Mouse (Mus musculus): ENCODE results near the gene Tmem273. TPM values are rescaled to one million over a fixed set of nuclear protein-coding genes. Genes with fewer than 3 reads are reported as not detected.

Gene Tmem273
- polyA plus RNA-seq, 1 experiment = 0.05 TPM

GRCm38 (mm10) chr14:32835181-32835580 is 49.4 kb downstream of the Tmem273 start:
- TF ChIP-seq SRF (IDR thresholded peaks at IDR 0.05; ENCODE audit: control insufficient read depth, insufficient read length, low read depth) = no peak
- no peak for TF ChIP-seq MAX (IDR thresholded peaks at IDR 0.05; ENCODE audit: low read depth)
- no peak for TF ChIP-seq TCF3 (IDR thresholded peaks at IDR 0.05; ENCODE audit: insufficient read length, low read depth)
- TF ChIP-seq MYOD1 (IDR thresholded peaks at IDR 0.05; ENCODE audit: control insufficient read depth in 1 of 3, insufficient read length in 2 of 3, low read depth in 2 of 3) = no peak
- TF ChIP-seq REST (IDR thresholded peaks at IDR 0.05; ENCODE audit: insufficient read depth, insufficient read length) = no peak
- TF ChIP-seq USF1 (IDR thresholded peaks at IDR 0.05; ENCODE audit: low read depth) = no peak
- TF ChIP-seq E2F4 (IDR thresholded peaks at IDR 0.05; ENCODE audit: insufficient read depth) = no peak
- TF ChIP-seq POLR2A (IDR thresholded peaks at IDR 0.05; ENCODE audit: insufficient read length, low read depth) = no peak
- TF ChIP-seq POLR2AphosphoS2 (IDR thresholded peaks at IDR 0.05; ENCODE audit: insufficient read length, low read depth) = no peak
- no peak for TF ChIP-seq MYOG (IDR thresholded peaks at IDR 0.05; ENCODE audit: control insufficient read depth in 1 of 3, insufficient read depth in 1 of 3, insufficient read length in 2 of 3, low read depth in 2 of 3)
- no peak for TF ChIP-seq TCF12 (IDR thresholded peaks at IDR 0.05; ENCODE audit: insufficient read depth, poor library complexity, severe bottlenecking)
- no peak for TF ChIP-seq CEBPB (IDR thresholded peaks at IDR 0.05; ENCODE audit: insufficient read depth, poor library complexity, severe bottlenecking)
- Histone ChIP-seq H3K4me3 (no peak overlapping the region), H3K27me3 (ENCODE audit: control insufficient read depth, insufficient read depth, insufficient read length) (peaks cover 23% of the 10 kb centered on the region), H3K4me2 (ENCODE audit: low read depth) (no peak overlapping the region), H3K79me2 (ENCODE audit: control insufficient read depth, insufficient read depth) (no peaks in the 10 kb centered on the region), H3ac (ENCODE audit: control insufficient read depth, insufficient read length) (no peak overlapping the region), H3K36me3 (ENCODE audit: control insufficient read depth, insufficient read depth) (no peaks in the 10 kb centered on the region)

GRCm38 (mm10) chr14:32835596-32835995 is 49.8 kb downstream of the Tmem273 start:
- Histone ChIP-seq H3K4me2 (ENCODE audit: low read depth) (no peak overlapping the region), H3K4me3 (no peak overlapping the region), H3ac (ENCODE audit: control insufficient read depth, insufficient read length) (no peak overlapping the region), H3K27me3 (ENCODE audit: control insufficient read depth, insufficient read depth, insufficient read length) (peaks cover 23% of the 10 kb centered on the region), H3K79me2 (ENCODE audit: control insufficient read depth, insufficient read depth) (no peaks in the 10 kb centered on the region), H3K36me3 (ENCODE audit: control insufficient read depth, insufficient read depth) (no peaks in the 10 kb centered on the region)
- TF ChIP-seq MYOD1 (IDR thresholded peaks at IDR 0.05; ENCODE audit: control insufficient read depth in 1 of 3, insufficient read length in 2 of 3, low read depth in 2 of 3) = no peak
- no peak for TF ChIP-seq TCF3 (IDR thresholded peaks at IDR 0.05; ENCODE audit: insufficient read length, low read depth)
- no peak for TF ChIP-seq POLR2AphosphoS2 (IDR thresholded peaks at IDR 0.05; ENCODE audit: insufficient read length, low read depth)
- TF ChIP-seq E2F4 (IDR thresholded peaks at IDR 0.05; ENCODE audit: insufficient read depth) = no peak
- no peak for TF ChIP-seq SRF (IDR thresholded peaks at IDR 0.05; ENCODE audit: control insufficient read depth, insufficient read length, low read depth)
- TF ChIP-seq CEBPB (IDR thresholded peaks at IDR 0.05; ENCODE audit: insufficient read depth, poor library complexity, severe bottlenecking) = no peak
- TF ChIP-seq POLR2A (IDR thresholded peaks at IDR 0.05; ENCODE audit: insufficient read length, low read depth) = no peak
- no peak for TF ChIP-seq MYOG (IDR thresholded peaks at IDR 0.05; ENCODE audit: control insufficient read depth in 1 of 3, insufficient read depth in 1 of 3, insufficient read length in 2 of 3, low read depth in 2 of 3)
- TF ChIP-seq TCF12 (IDR thresholded peaks at IDR 0.05; ENCODE audit: insufficient read depth, poor library complexity, severe bottlenecking) = no peak
- TF ChIP-seq REST (IDR thresholded peaks at IDR 0.05; ENCODE audit: insufficient read depth, insufficient read length) = no peak
- TF ChIP-seq MAX (IDR thresholded peaks at IDR 0.05; ENCODE audit: low read depth) = no peak
- no peak for TF ChIP-seq USF1 (IDR thresholded peaks at IDR 0.05; ENCODE audit: low read depth)

- Histone ChIP-seq H3K27me3 (ENCODE audit: control insufficient read depth, insufficient read depth, insufficient read length) (peaks cover 23% of the 10 kb centered on the region), H3K4me3 (no peak overlapping the region), H3K4me2 (ENCODE audit: low read depth) (no peak overlapping the region), H3ac (ENCODE audit: control insufficient read depth, insufficient read length) (no peak overlapping the region), H3K79me2 (ENCODE audit: control insufficient read depth, insufficient read depth) (no peaks in the 10 kb centered on the region), H3K36me3 (ENCODE audit: control insufficient read depth, insufficient read depth) (no peaks in the 10 kb centered on the region)
- no peak for TF ChIP-seq E2F4 (IDR thresholded peaks at IDR 0.05; ENCODE audit: insufficient read depth)
- no peak for TF ChIP-seq MYOD1 (IDR thresholded peaks at IDR 0.05; ENCODE audit: control insufficient read depth in 1 of 3, insufficient read length in 2 of 3, low read depth in 2 of 3)
- TF ChIP-seq POLR2AphosphoS2 (IDR thresholded peaks at IDR 0.05; ENCODE audit: insufficient read length, low read depth) = no peak
- no peak for TF ChIP-seq TCF12 (IDR thresholded peaks at IDR 0.05; ENCODE audit: insufficient read depth, poor library complexity, severe bottlenecking)
- TF ChIP-seq USF1 (IDR thresholded peaks at IDR 0.05; ENCODE audit: low read depth) = no peak
- no peak for TF ChIP-seq POLR2A (IDR thresholded peaks at IDR 0.05; ENCODE audit: insufficient read length, low read depth)
- TF ChIP-seq CEBPB (IDR thresholded peaks at IDR 0.05; ENCODE audit: insufficient read depth, poor library complexity, severe bottlenecking) = no peak
- TF ChIP-seq MAX (IDR thresholded peaks at IDR 0.05; ENCODE audit: low read depth) = no peak
- no peak for TF ChIP-seq MYOG (IDR thresholded peaks at IDR 0.05; ENCODE audit: control insufficient read depth in 1 of 3, insufficient read depth in 1 of 3, insufficient read length in 2 of 3, low read depth in 2 of 3)
- no peak for TF ChIP-seq REST (IDR thresholded peaks at IDR 0.05; ENCODE audit: insufficient read depth, insufficient read length)
- TF ChIP-seq SRF (IDR thresholded peaks at IDR 0.05; ENCODE audit: control insufficient read depth, insufficient read length, low read depth) = no peak
- no peak for TF ChIP-seq TCF3 (IDR thresholded peaks at IDR 0.05; ENCODE audit: insufficient read length, low read depth)
These were observed 50.4 kb downstream of the Tmem273 start for GRCm38 (mm10) chr14:32836191-32836590.

GRCm38 (mm10) chr14:32842052-32842451 is 56.3 kb downstream of the Tmem273 start:
- H3K79me2 ChIP-seq (ENCODE audit: control insufficient read depth, insufficient read depth) = no peaks in the 10 kb centered on the region
- no peaks in the 10 kb centered on the region for H3K36me3 ChIP-seq (ENCODE audit: control insufficient read depth, insufficient read depth)
- H3ac ChIP-seq (ENCODE audit: control insufficient read depth, insufficient read length) = no peak overlapping the region
- no peak overlapping the region for H3K4me3 ChIP-seq
- H3K4me2 ChIP-seq (ENCODE audit: low read depth) = no peak overlapping the region
- no peaks in the 10 kb centered on the region for H3K27me3 ChIP-seq (ENCODE audit: control insufficient read depth, insufficient read depth, insufficient read length)
- TF ChIP-seq POLR2AphosphoS2 (IDR thresholded peaks at IDR 0.05; ENCODE audit: insufficient read length, low read depth) (no peak), SRF (IDR thresholded peaks at IDR 0.05; ENCODE audit: control insufficient read depth, insufficient read length, low read depth) (no peak), MAX (IDR thresholded peaks at IDR 0.05; ENCODE audit: low read depth) (no peak), CEBPB (IDR thresholded peaks at IDR 0.05; ENCODE audit: insufficient read depth, poor library complexity, severe bottlenecking) (no peak), E2F4 (IDR thresholded peaks at IDR 0.05; ENCODE audit: insufficient read depth) (no peak), TCF3 (IDR thresholded peaks at IDR 0.05; ENCODE audit: insufficient read length, low read depth) (no peak), USF1 (IDR thresholded peaks at IDR 0.05; ENCODE audit: low read depth) (no peak), TCF12 (IDR thresholded peaks at IDR 0.05; ENCODE audit: insufficient read depth, poor library complexity, severe bottlenecking) (no peak), REST (IDR thresholded peaks at IDR 0.05; ENCODE audit: insufficient read depth, insufficient read length) (no peak), POLR2A (IDR thresholded peaks at IDR 0.05; ENCODE audit: insufficient read length, low read depth) (no peak), MYOG (IDR thresholded peaks at IDR 0.05; ENCODE audit: control insufficient read depth in 1 of 3, insufficient read depth in 1 of 3, insufficient read length in 2 of 3, low read depth in 2 of 3) (no peak), MYOD1 (IDR thresholded peaks at IDR 0.05; ENCODE audit: control insufficient read depth in 1 of 3, insufficient read length in 2 of 3, low read depth in 2 of 3) (no peak)

Measured in myocyte (in vitro differentiated cells).